Mouse (Mus musculus): ENCODE data around the gene Agt.

DNA sequence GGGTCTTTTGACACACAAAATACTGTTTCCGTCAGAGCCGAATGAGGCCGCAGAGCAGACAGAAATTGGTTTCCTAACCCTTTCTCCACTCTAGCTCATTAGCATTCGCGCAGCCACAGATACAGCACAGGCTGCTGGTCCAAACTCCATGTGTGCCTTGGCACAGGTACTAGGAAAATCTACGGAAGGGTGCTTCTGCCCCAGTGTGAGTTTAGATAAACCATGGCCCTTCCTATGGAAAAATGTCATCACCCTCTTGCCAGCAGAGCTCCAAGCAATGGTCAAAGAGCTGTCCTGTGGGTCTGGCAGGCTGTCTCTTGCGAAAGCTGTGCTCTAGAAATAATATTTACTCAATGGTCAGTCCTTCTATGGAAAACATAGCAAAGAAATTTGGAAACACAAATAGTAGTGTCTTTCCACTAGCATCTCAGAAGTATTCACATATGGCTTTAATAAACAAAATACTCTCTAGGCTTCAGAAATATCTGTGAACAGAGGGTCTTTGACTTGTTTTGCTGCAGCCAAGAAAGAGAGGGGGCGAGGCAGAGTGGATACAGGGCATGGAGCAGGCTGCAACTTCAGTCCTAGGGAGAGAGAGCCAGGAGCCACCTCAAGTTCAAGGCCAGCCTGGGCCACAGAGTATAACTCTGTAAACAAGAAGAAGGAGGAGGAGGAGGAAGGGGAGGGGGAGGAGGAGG is 2.4 kb upstream of the Agt start:
- TF ChIP-seq POLR2A (IDR thresholded peaks at IDR 0.05; ENCODE audit: borderline replicate concordance, extremely low read depth, low read depth, low read length) (no peak), CTCF (IDR thresholded peaks at IDR 0.05; ENCODE audit: insufficient read depth, low read length) (no peak)
